Comparison of ENCODE assay signal across 8 mouse cellular contexts in genomic region chr15:81042276-81042931, GRCm38 (mm10).
DNase-seq lines count a peak whose midpoint lies in the region; ATAC-seq and TF ChIP-seq lines count a peak whose summit lies in the region.

No protein-coding gene starts in this region.

- no peak overlapping the region for H3K9ac ChIP-seq in hindbrain, embryonic 11.5 days (ENCODE audit: low read depth, low read length)
- no peak overlapping the region for H3K9ac ChIP-seq in hindbrain, embryonic 16.5 days (ENCODE audit: low read depth, low read length)
- H3K9ac ChIP-seq in liver, adult 2 months (ENCODE audit: low read depth, low read length), result no peak overlapping the region

- no peak for ATAC-seq in hindbrain, embryonic 11.5 days (ENCODE audit: low FRiP score)
- no peak for ATAC-seq in hindbrain, embryonic 16.5 days
- ATAC-seq in Patski, result no peak
- peak; percentile 38 for ATAC-seq in granulocyte monocyte progenitor cell, adult 5-6 weeks (replicated peaks; ENCODE audit: poor library complexity, severe bottlenecking)
- no peak for ATAC-seq in erythroid progenitor cell, adult 5-6 weeks (replicated peaks; ENCODE audit: low FRiP score, poor library complexity, severe bottlenecking)

- 66% methylated on average over 13 of the region's 13 CpGs for WGBS in hindbrain, embryonic 11.5 days
- 72% methylated on average over 13 of the region's 13 CpGs for WGBS in hindbrain, embryonic 16.5 days
- 75% methylated on average over 13 of the region's 13 CpGs for WGBS in liver, adult 2 months

- POLR2A ChIA-PET in Patski (lab: Charles Lee), result interaction anchor here (1.1 to 1.3 kb wide), 2 partner anchors 10 to 15 kb away, joined by 5 read pairs; no protein-coding TSS in a partner anchor

- no peaks in the 10 kb centered on the region for H3K9me3 ChIP-seq in hindbrain, embryonic 11.5 days (ENCODE audit: control insufficient read depth, low read length)
- H3K9me3 ChIP-seq in hindbrain, embryonic 16.5 days (ENCODE audit: control insufficient read depth, low read length), result no peaks in the 10 kb centered on the region

- DNase-seq in hindbrain, embryonic 11.5 days (ENCODE audit: low spot score), result peak; percentile 40
- DNase-seq in Patski (ENCODE audit: low read depth, low spot score), result peak; percentile 17
- DNase-seq in liver, adult 2 months (ENCODE audit: extremely low read depth, low read depth, low spot score), result no peak
- peak; percentile 60 for DNase-seq in thymus, postnatal 14 days
- DNase-seq in urinary bladder, postnatal 10 days (ENCODE audit: low spot score), result no peak

- no peak overlapping the region for H3K4me2 ChIP-seq in hindbrain, embryonic 11.5 days (replicated peaks; ENCODE audit: low read depth, low read length)
- no peak overlapping the region for H3K4me2 ChIP-seq in hindbrain, embryonic 16.5 days (ENCODE audit: low read length)

- no peak for TF ChIP-seq POLR2A in liver, adult 2 months (IDR thresholded peaks at IDR 0.05; ENCODE audit: extremely low read depth, insufficient read depth, low read length)

- no peaks in the 10 kb centered on the region for H3K27me3 ChIP-seq in hindbrain, embryonic 11.5 days (ENCODE audit: control insufficient read depth, insufficient read depth, low read length)
- H3K27me3 ChIP-seq in hindbrain, embryonic 16.5 days (replicated peaks; ENCODE audit: control insufficient read depth, insufficient read depth, low read length), result no peaks in the 10 kb centered on the region
- H3K27me3 ChIP-seq in Patski, result no peaks in the 10 kb centered on the region
- H3K27me3 ChIP-seq in liver, adult 2 months (ENCODE audit: control insufficient read depth, insufficient read depth, low read length), result no peaks in the 10 kb centered on the region

- H3K4me3 ChIP-seq in hindbrain, embryonic 11.5 days (ENCODE audit: low read depth, low read length), result no peak overlapping the region
- no peak overlapping the region for H3K4me3 ChIP-seq in hindbrain, embryonic 16.5 days (ENCODE audit: low read length)
- no peak overlapping the region for H3K4me3 ChIP-seq in liver, adult 2 months (ENCODE audit: insufficient read depth, low read depth, low read length)

- H3K36me3 ChIP-seq in hindbrain, embryonic 11.5 days (ENCODE audit: control insufficient read depth, insufficient read depth, low read length), result 0 out of 2 replicates have a peak, but pooled peaks cover 3% of the 10 kb centered on the region
- H3K36me3 ChIP-seq in hindbrain, embryonic 16.5 days (ENCODE audit: control insufficient read depth, insufficient read depth, low read length), result no peaks in the 10 kb centered on the region
- no peaks in the 10 kb centered on the region for H3K36me3 ChIP-seq in liver, adult 2 months (ENCODE audit: control insufficient read depth, insufficient read depth, low read length)

- H3K79me2 ChIP-seq in liver, adult 2 months (ENCODE audit: control insufficient read depth, insufficient read depth, low read length), result peaks cover 4% of the 10 kb centered on the region; the same call in 1 of the 2 replicates

- TF ChIP-seq CTCF in Patski (IDR thresholded peaks at IDR 0.05), result peak; percentile 76
- TF ChIP-seq CTCF in liver, adult 2 months (IDR thresholded peaks at IDR 0.05; ENCODE audit: low read depth, low read length), result peak; percentile 66

- H3K4me1 ChIP-seq in hindbrain, embryonic 11.5 days (replicated peaks; ENCODE audit: control insufficient read depth, insufficient read depth, low read length), result no peaks in the 10 kb centered on the region
- H3K4me1 ChIP-seq in hindbrain, embryonic 16.5 days (ENCODE audit: control insufficient read depth, insufficient read depth, low read depth, low read length), result no peaks in the 10 kb centered on the region
- no peaks in the 10 kb centered on the region for H3K4me1 ChIP-seq in liver, adult 2 months (ENCODE audit: control insufficient read depth, insufficient read depth, low read length)

- H3K27ac ChIP-seq in hindbrain, embryonic 11.5 days (ENCODE audit: low read depth, low read length), result no peak overlapping the region
- no peak overlapping the region for H3K27ac ChIP-seq in hindbrain, embryonic 16.5 days (ENCODE audit: low read depth, low read length)
- no peak overlapping the region for H3K27ac ChIP-seq in liver, adult 2 months (replicated peaks; ENCODE audit: insufficient read depth, low read depth, low read length)

- in situ Hi-C loops in Patski (cut with MboI; ENCODE audit: low pct_unique_long_range_greater_than_20kb), result no loop called here

- CTCF ChIA-PET in Patski (lab: Charles Lee), result interaction anchor here (1.8 to 2.9 kb wide), 2 partner anchors 10 to 21 kb away, joined by 9 to 23 read pairs; no protein-coding TSS in a partner anchor

Comparison
In these comparisons a context has a peak if more than half of its experiments do, and no peak if none do; other contexts are left out.
1. DNase-seq: peak in hindbrain, embryonic 11.5 days (single experiment), Patski (single experiment) and thymus, postnatal 14 days (single experiment); none in liver, adult 2 months (single experiment) and urinary bladder, postnatal 10 days (single experiment).